11 mouse cellular contexts compared by ENCODE assay signal in genomic region chr13:94882221-94882620, GRCm38 (mm10). TPM values are rescaled to one million over a fixed set of nuclear protein-coding genes. Genes with fewer than 3 reads are reported as not detected.
A peak's percentile ranks its signal among the peaks of the same experiment; 100 is the strongest.
DNase-seq lines count a peak whose midpoint lies in the region; ATAC-seq and TF ChIP-seq lines count a peak whose summit lies in the region.
"Had no signal": no experiment of that assay in that cellular context is flagged by ENCODE, and none has a peak within 500 bp of the region (broad histone marks: within the 10 kb centered on the region; RNA-seq: fewer than 3 reads in every experiment).

No protein-coding gene starts in this region.

- peaks cover 22% of the 10 kb centered on the region for H3K4me1 ChIP-seq in heart, embryonic 12.5 days (replicated peaks)
- peaks cover 2% of the 10 kb centered on the region for H3K4me1 ChIP-seq in heart, adult 2 months (ENCODE audit: control insufficient read depth, insufficient read depth, low read length)
- H3K4me1 ChIP-seq in midbrain, embryonic 12.5 days, result peaks cover 23% of the 10 kb centered on the region
- H3K4me1 ChIP-seq in midbrain, postnatal 0 days (ENCODE audit: insufficient read depth, low read length), result peaks cover 3% of the 10 kb centered on the region; the same call in 1 of the 2 replicates
- peaks cover 17% of the 10 kb centered on the region for H3K4me1 ChIP-seq in limb, embryonic 14.5 days (ENCODE audit: control insufficient read depth, insufficient read depth, low read length)

- no peak for TF ChIP-seq POLR2A in heart, adult 2 months (IDR thresholded peaks at IDR 0.05; ENCODE audit: insufficient read depth, low read depth, low read length)
- no peak for TF ChIP-seq POLR2A in limb, embryonic 14.5 days (IDR thresholded peaks at IDR 0.05; ENCODE audit: borderline replicate concordance, extremely low read depth, insufficient read depth, insufficient read length)

- H3K27ac ChIP-seq in heart, embryonic 12.5 days (ENCODE audit: poor library complexity, severe bottlenecking), result no peak overlapping the region
- H3K27ac ChIP-seq in heart, adult 2 months, result no peak overlapping the region
- no peak overlapping the region for H3K27ac ChIP-seq in midbrain, embryonic 12.5 days (replicated peaks)
- H3K27ac ChIP-seq in midbrain, postnatal 0 days (ENCODE audit: low read depth, low read length), result no peak overlapping the region
- H3K27ac ChIP-seq in limb, embryonic 14.5 days (replicated peaks; ENCODE audit: low read depth, low read length), result no peak overlapping the region

- H3K36me3 ChIP-seq in heart, embryonic 12.5 days, result no peaks in the 10 kb centered on the region
- H3K36me3 ChIP-seq in heart, adult 2 months (ENCODE audit: control insufficient read depth, insufficient read depth, low read length), result no peaks in the 10 kb centered on the region
- no peaks in the 10 kb centered on the region for H3K36me3 ChIP-seq in midbrain, embryonic 12.5 days
- no peaks in the 10 kb centered on the region for H3K36me3 ChIP-seq in midbrain, postnatal 0 days (ENCODE audit: insufficient read depth, low read length)
- no peaks in the 10 kb centered on the region for H3K36me3 ChIP-seq in limb, embryonic 14.5 days (ENCODE audit: control insufficient read depth, insufficient read depth, low read length)

- peak overlapping the region; percentile 56; the same call in 1 of the 2 replicates for H3K4me3 ChIP-seq in heart, embryonic 12.5 days
- no peak overlapping the region for H3K4me3 ChIP-seq in heart, adult 2 months
- H3K4me3 ChIP-seq in midbrain, embryonic 12.5 days, result peak overlapping the region; percentile 39; the same call in 1 of the 2 replicates
- H3K4me3 ChIP-seq in midbrain, postnatal 0 days (ENCODE audit: low read depth, low read length), result no peak overlapping the region
- peak overlapping the region; percentile 46; the same call in 1 of the 2 replicates for H3K4me3 ChIP-seq in limb, embryonic 14.5 days (replicated peaks; ENCODE audit: low read length)

- no peaks in the 10 kb centered on the region for H3K9me3 ChIP-seq in heart, embryonic 12.5 days (replicated peaks)
- no peaks in the 10 kb centered on the region for H3K9me3 ChIP-seq in midbrain, embryonic 12.5 days
- no peaks in the 10 kb centered on the region for H3K9me3 ChIP-seq in midbrain, postnatal 0 days (ENCODE audit: low read length)
- no peaks in the 10 kb centered on the region for H3K9me3 ChIP-seq in limb, embryonic 14.5 days (ENCODE audit: control insufficient read depth, low read length)

- intact Hi-C loops in heart, adult 2 months (cut with DNase I), result no loop called here

- no peak overlapping the region for H3K9ac ChIP-seq in heart, embryonic 12.5 days
- H3K9ac ChIP-seq in heart, adult 2 months (ENCODE audit: low read depth, low read length), result no peak overlapping the region
- no peak overlapping the region for H3K9ac ChIP-seq in midbrain, embryonic 12.5 days (replicated peaks)
- H3K9ac ChIP-seq in midbrain, postnatal 0 days (replicated peaks; ENCODE audit: low read length, poor library complexity, severe bottlenecking), result no peak overlapping the region
- H3K9ac ChIP-seq in limb, embryonic 14.5 days (ENCODE audit: low read depth, low read length, severe bottlenecking), result no peak overlapping the region

- no peak for ATAC-seq in heart, embryonic 12.5 days (ENCODE audit: insufficient number of reproducible peaks, low FRiP score)
- ATAC-seq in midbrain, embryonic 12.5 days (ENCODE audit: low FRiP score, low read depth), result no peak
- no peak for ATAC-seq in midbrain, postnatal 0 days (ENCODE audit: low FRiP score)
- ATAC-seq in limb, embryonic 14.5 days (ENCODE audit: low FRiP score, low read depth), result no peak

- no peaks in the 10 kb centered on the region for H3K79me2 ChIP-seq in heart, adult 2 months (replicated peaks; ENCODE audit: control insufficient read depth, insufficient read depth, low read length)

- DNase-seq in heart, adult 2 months, result no peak
- no peak for DNase-seq in midbrain, postnatal 0 days (ENCODE audit: low spot score)
- DNase-seq in limb, embryonic 14.5 days (ENCODE audit: low spot score), result no peak
- no peak for DNase-seq in T-cell, adult 2 months (ENCODE audit: low spot score)
- DNase-seq in gastrocnemius, postnatal 10 days, result no peak
- DNase-seq: kidney, adult 11 months; lung, adult 2 months had no signal

- no peak overlapping the region for H3K4me2 ChIP-seq in heart, embryonic 12.5 days
- no peak overlapping the region for H3K4me2 ChIP-seq in midbrain, embryonic 12.5 days (replicated peaks)
- H3K4me2 ChIP-seq in midbrain, postnatal 0 days (ENCODE audit: low read depth, low read length, poor library complexity, severe bottlenecking), result no peak overlapping the region
- H3K4me2 ChIP-seq in limb, embryonic 14.5 days (replicated peaks; ENCODE audit: low read depth, low read length, severe bottlenecking), result no peak overlapping the region

- no peak for TF ChIP-seq CTCF in heart, adult 2 months (IDR thresholded peaks at IDR 0.05)
- TF ChIP-seq CTCF in midbrain, postnatal 0 days (IDR thresholded peaks at IDR 0.05), result no peak

- no peak for TF ChIP-seq EP300 in heart, adult 2 months (IDR thresholded peaks at IDR 0.05; ENCODE audit: insufficient read depth, low read depth, low read length)

- WGBS in heart, embryonic 12.5 days, result 2% methylated on average over 10 of the region's 10 CpGs
- WGBS in heart, adult 2 months, result 8% methylated on average over 10 of the region's 10 CpGs
- WGBS in midbrain, embryonic 12.5 days, result 1% methylated on average over 10 of the region's 10 CpGs
- 1% methylated on average over 10 of the region's 10 CpGs for WGBS in midbrain, postnatal 0 days
- WGBS in limb, embryonic 14.5 days, result 2% methylated on average over 10 of the region's 10 CpGs

- H3K27me3 ChIP-seq in heart, embryonic 12.5 days (replicated peaks), result peaks cover 72% of the 10 kb centered on the region
- peaks cover 35% of the 10 kb centered on the region for H3K27me3 ChIP-seq in heart, adult 2 months (ENCODE audit: control insufficient read depth, insufficient read depth, low read length)
- H3K27me3 ChIP-seq in midbrain, embryonic 12.5 days, result peaks cover 76% of the 10 kb centered on the region
- peaks cover 68% of the 10 kb centered on the region for H3K27me3 ChIP-seq in midbrain, postnatal 0 days (ENCODE audit: insufficient read depth, low read length)
- H3K27me3 ChIP-seq in limb, embryonic 14.5 days (ENCODE audit: control insufficient read depth, insufficient read depth, low read length), result peaks cover 89% of the 10 kb centered on the region

RNA-seq across cellular contexts. Expression of gene Otp, which starts 6.8 kb away (rescaled TPM):
- not detected in 2 replicates for polyA plus RNA-seq in heart, embryonic 12.5 days (2016; fragmentation: Nextera tagmentation; extraction: Ambion mirVana)
- not detected for total RNA-seq in heart, adult 2 months (2021)
- not detected in 2 replicates for polyA plus RNA-seq in heart, adult 2 months (2012; rRNA removed)
- polyA plus RNA-seq in midbrain, embryonic 12.5 days (2016; fragmentation: Nextera tagmentation; extraction: Ambion mirVana), result 2.1 and 3.0 TPM in 2 replicates
- 3.3 and 5.0 TPM in 2 replicates for total RNA-seq in midbrain, postnatal 0 days (2014; rRNA removed)
- polyA plus RNA-seq in midbrain, postnatal 0 days (2015; fragmentation: Nextera tagmentation; extraction: Ambion mirVana), result 2.4 and 4.5 TPM in 2 replicates
- polyA plus RNA-seq in limb, embryonic 14.5 days (2012; rRNA removed), result 0.03 and 0.05 TPM in 2 replicates
- polyA plus RNA-seq in limb, embryonic 14.5 days (2014; fragmentation: Nextera tagmentation; extraction: Ambion mirVana), result not detected in 2 replicates
- total RNA-seq in gastrocnemius, postnatal 10 days (2021), result not detected
- total RNA-seq: layer of hippocampus, postnatal 25 days had no signal
- polyA plus RNA-seq: lung, adult 2 months; stomach, embryonic 16.5 days had no signal

Comparison
In these comparisons a context has a peak if more than half of its experiments do, and no peak if none do; other contexts are left out.
1. H3K4me3 ChIP-seq: peak in heart, embryonic 12.5 days (single experiment), midbrain, embryonic 12.5 days (single experiment) and limb, embryonic 14.5 days (single experiment); none in heart, adult 2 months (single experiment) and midbrain, postnatal 0 days (single experiment).